Mouse (Mus musculus) megakaryocyte, embryonic 14.5 days (primary cell): ENCODE measurements around the gene Dgkh. TPM values are rescaled to one million over a fixed set of nuclear protein-coding genes. Genes with fewer than 3 reads are reported as not detected.

Source experiments
- H3K27me3 ChIP-seq: replicated peaks from 2 replicates; pipeline ENCODE3; 2012; ENCODE audit warnings: inconsistent platforms
- H3K36me3 ChIP-seq: replicated peaks from 2 replicates; pipeline ENCODE3; 2012; ENCODE audit warnings: low read length, inconsistent platforms, mixed read lengths
- H3K4me1 ChIP-seq: 2 replicates; pipeline ENCODE4 v1.6.1; 2012; ENCODE audit warnings: inconsistent platforms
- H3K4me3 ChIP-seq: replicated peaks from 2 replicates; pipeline ENCODE3; 2012; ENCODE audit warnings: moderate library complexity, mild to moderate bottlenecking, inconsistent platforms
- H3K9me3 ChIP-seq: 2 replicates; pipeline ENCODE4 v1.6.1; 2012; ENCODE audit warnings: inconsistent platforms
- FLI1 ChIP-seq: IDR thresholded peaks from 2 replicates; pipeline ENCODE4 v1.6.1; 2012; ENCODE audit warnings: low read length, inconsistent platforms, mixed read lengths
- GATA1 ChIP-seq: IDR thresholded peaks from 3 replicates; pipeline ENCODE4 v1.6.1; 2012; ENCODE audit warnings: mixed read lengths, low read length, inconsistent platforms, borderline replicate concordance
- polyA plus RNA-seq: library from polyadenylated mRNA; stranded (reverse); fragments of >175 nt; gene quantifications from 2 replicates; pipeline ENCODE4 v1.2.3, GENCODE M21; 2012; ENCODE audit warnings: low replicate concordance; ENCODE audit not compliant: insufficient read depth

Gene Dgkh
- polyA plus RNA-seq, 1 experiment, result 0.01 TPM

DNA sequence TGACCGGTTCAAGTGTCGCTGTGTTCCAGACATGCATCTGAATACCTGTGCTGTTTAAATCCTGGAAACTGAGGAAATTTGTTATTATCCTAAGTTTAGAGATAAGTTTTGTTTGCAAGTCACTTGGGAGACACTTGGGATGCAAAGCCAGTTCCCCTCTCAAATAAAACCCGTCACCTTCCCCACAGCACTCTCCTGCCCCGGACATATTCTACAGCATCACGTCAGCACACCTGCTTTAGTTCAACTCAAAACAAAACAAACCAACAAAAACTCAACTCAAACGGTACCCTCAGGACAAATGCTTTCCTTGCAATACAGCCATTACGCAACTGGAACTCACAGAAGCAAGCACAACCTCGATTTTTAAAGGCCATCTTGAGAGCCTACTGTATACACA, 31.1 kb downstream of the Dgkh start:
- Histone ChIP-seq H3K27me3 (no peaks in the 10 kb centered on the region), H3K9me3 (peaks cover 12% of the 10 kb centered on the region), H3K4me3 (no peak overlapping the region), H3K36me3 (no peaks in the 10 kb centered on the region), H3K4me1 (no peaks in the 10 kb centered on the region)
- TF ChIP-seq FLI1, result no peak
- TF ChIP-seq GATA1, result no peak

DNA sequence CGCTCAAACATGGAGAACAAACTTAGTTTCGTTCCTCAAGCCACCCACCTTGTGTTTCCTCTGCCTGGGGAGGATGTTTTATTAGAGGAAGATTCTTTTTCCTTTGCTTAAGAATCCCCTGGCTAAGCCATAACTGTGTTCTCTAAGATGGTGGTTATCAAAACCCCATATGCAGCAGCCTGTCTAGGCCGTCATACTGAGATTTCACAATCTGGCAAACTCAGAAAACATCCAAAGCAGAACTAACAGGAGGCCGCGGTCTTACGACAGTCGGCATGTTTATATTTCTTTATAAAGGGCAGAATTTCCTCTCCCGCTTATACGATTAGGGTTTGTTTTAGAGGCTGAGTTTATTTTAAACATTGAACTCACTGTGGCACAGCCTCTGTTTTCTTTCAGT, 31.5 kb downstream of the Dgkh start:
- no peak overlapping the region for H3K4me3 ChIP-seq
- no peak for TF ChIP-seq FLI1
- TF ChIP-seq GATA1, result no peak
- peaks cover 12% of the 10 kb centered on the region for H3K9me3 ChIP-seq
- no peaks in the 10 kb centered on the region for H3K27me3 ChIP-seq
- no peaks in the 10 kb centered on the region for H3K4me1 ChIP-seq
- no peaks in the 10 kb centered on the region for H3K36me3 ChIP-seq

- no peaks in the 10 kb centered on the region for H3K4me1 ChIP-seq
- no peaks in the 10 kb centered on the region for H3K36me3 ChIP-seq
- no peak for TF ChIP-seq GATA1
- TF ChIP-seq FLI1, result no peak
- peaks cover 12% of the 10 kb centered on the region for H3K9me3 ChIP-seq
- H3K4me3 ChIP-seq, result no peak overlapping the region
- no peaks in the 10 kb centered on the region for H3K27me3 ChIP-seq
Observed at GRCm38 (mm10) chr14:78699634-78700033, 32.9 kb downstream of the Dgkh start.

DNA sequence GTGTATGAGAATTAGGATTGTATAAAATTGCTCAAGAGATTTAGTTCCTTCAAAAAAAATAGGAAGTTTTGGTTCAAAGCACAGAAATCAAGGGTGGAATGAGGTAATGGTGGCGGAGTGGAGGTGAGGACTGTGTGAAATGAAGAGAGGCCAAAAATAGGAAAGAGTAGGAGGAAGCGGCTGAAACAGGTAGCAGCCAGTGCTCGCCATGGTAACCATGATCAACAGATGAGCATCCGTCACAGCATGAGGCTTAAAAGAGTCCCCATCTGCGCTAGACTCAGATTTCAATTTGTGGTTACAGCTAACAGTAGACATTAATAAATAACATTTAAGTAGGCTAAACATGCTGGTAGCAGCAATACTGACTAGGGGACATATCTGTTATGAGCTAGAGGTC, 33.4 kb downstream of the Dgkh start:
- H3K27me3 ChIP-seq, result no peaks in the 10 kb centered on the region
- no peak for TF ChIP-seq GATA1
- H3K4me3 ChIP-seq, result no peak overlapping the region
- peaks cover 12% of the 10 kb centered on the region for H3K9me3 ChIP-seq
- H3K36me3 ChIP-seq, result no peaks in the 10 kb centered on the region
- H3K4me1 ChIP-seq, result no peaks in the 10 kb centered on the region

DNA sequence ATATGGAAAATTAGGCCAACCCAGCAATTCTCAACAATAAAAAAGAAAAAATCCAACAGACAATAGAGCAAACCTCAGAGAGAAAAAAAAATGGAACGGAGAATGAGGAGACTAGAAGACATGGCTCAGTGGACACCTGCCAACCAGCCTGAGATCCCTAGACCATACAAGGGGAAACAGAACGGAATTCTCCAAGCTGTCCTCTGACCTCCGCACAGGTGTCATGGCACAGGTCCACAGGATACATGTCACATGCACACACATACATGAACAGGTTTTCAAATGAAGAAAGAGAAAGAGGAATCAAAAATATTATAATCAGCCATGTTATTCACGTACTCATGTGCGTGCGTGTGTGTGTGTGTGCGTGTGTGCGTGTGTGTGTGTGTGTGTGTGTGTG, 38.5 kb downstream of the Dgkh start:
- Histone ChIP-seq H3K9me3 (peaks cover 8% of the 10 kb centered on the region), H3K4me1 (peaks cover 6% of the 10 kb centered on the region), H3K36me3 (no peaks in the 10 kb centered on the region), H3K4me3 (no peak overlapping the region), H3K27me3 (no peaks in the 10 kb centered on the region)
- no peak for TF ChIP-seq GATA1
- no peak for TF ChIP-seq FLI1

- no peak for TF ChIP-seq FLI1
- TF ChIP-seq GATA1, result no peak
- Histone ChIP-seq H3K4me1 (peaks cover 6% of the 10 kb centered on the region), H3K4me3 (no peak overlapping the region), H3K9me3 (no peaks in the 10 kb centered on the region), H3K36me3 (no peaks in the 10 kb centered on the region), H3K27me3 (no peaks in the 10 kb centered on the region)
Observed at GRCm38 (mm10) chr14:78692602-78693001, 40.0 kb downstream of the Dgkh start.

- Histone ChIP-seq H3K27me3 (no peaks in the 10 kb centered on the region), H3K36me3 (no peaks in the 10 kb centered on the region), H3K4me3 (peak overlapping the region; percentile 12), H3K9me3 (no peaks in the 10 kb centered on the region), H3K4me1 (peaks cover 6% of the 10 kb centered on the region)
- no peak for TF ChIP-seq GATA1
Observed at GRCm38 (mm10) chr14:78691926-78692487, 40.6 kb downstream of the Dgkh start.

DNA sequence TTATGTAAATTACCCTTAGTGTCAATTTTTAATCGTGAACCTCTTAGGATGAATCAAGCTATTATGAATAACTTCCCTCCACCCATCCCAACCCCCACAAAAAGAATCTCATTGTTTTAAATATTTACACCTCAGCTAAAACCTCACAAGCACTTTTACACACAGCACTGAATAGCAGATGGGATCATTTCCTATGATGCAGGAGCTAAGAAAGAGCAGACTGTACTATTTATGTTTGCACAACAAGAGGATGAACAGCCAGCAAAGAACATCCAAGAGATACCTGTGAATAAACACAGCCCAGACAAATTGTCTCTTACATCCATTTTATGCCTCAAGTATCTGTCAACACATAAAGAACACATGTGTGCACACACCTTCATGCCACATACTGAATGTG, 41.7 kb downstream of the Dgkh start:
- Histone ChIP-seq H3K27me3 (no peaks in the 10 kb centered on the region), H3K4me3 (no peak overlapping the region), H3K4me1 (peaks cover 6% of the 10 kb centered on the region), H3K9me3 (no peaks in the 10 kb centered on the region), H3K36me3 (no peaks in the 10 kb centered on the region)
- no peak for TF ChIP-seq FLI1
- TF ChIP-seq GATA1, result no peak

GRCm38 (mm10) chr14:78690387-78690786, 42.2 kb downstream of the Dgkh start:
- no peak overlapping the region for H3K4me3 ChIP-seq
- no peaks in the 10 kb centered on the region for H3K27me3 ChIP-seq
- TF ChIP-seq FLI1 (no peak), GATA1 (no peak)
- H3K4me1 ChIP-seq, result peaks cover 6% of the 10 kb centered on the region
- H3K36me3 ChIP-seq, result no peaks in the 10 kb centered on the region
- H3K9me3 ChIP-seq, result no peaks in the 10 kb centered on the region

DNA sequence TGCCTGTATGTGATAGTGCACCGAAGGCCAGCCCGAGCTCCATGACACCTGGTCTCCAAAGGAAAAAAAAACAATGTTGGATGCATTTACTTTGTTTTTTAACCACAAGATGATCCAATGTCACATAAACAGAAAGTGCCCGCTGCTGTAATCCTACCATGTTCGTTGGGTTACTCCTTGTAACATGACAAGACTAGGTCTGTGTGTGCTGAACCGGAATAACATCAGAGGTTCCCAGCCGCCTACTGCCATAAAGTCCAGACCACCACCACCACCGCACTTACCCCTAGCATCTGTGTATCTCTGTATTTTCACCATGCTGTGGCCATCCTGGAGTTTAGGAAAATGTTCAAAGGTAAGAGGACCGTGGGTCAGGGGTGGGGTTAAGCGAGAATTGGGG, 42.6 kb downstream of the Dgkh start:
- H3K4me3 ChIP-seq, result no peak overlapping the region
- TF ChIP-seq FLI1, result no peak
- TF ChIP-seq GATA1, result no peak
- no peaks in the 10 kb centered on the region for H3K9me3 ChIP-seq
- peaks cover 6% of the 10 kb centered on the region for H3K4me1 ChIP-seq
- no peaks in the 10 kb centered on the region for H3K27me3 ChIP-seq
- no peaks in the 10 kb centered on the region for H3K36me3 ChIP-seq

DNA sequence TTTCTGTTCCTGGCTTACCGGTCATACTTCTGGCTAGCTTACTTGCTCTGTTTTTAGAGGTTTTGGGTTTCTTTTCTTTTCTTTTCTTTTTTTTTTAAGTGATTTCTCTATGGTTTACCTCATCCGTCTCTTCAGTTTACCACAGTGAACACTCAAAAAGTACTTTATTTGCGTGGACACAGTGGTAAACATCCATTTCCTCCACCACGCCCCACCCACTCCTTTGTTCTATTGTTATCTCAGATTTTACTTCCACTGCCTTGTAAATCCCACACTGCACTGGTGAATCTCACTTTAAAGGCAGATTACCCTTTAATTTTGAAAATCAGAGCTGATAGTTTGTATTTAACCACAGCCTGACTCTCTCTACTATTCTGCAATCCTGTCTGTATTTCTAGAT, 44.9 kb downstream of the Dgkh start:
- Histone ChIP-seq H3K9me3 (no peaks in the 10 kb centered on the region), H3K4me1 (peaks cover 14% of the 10 kb centered on the region), H3K27me3 (no peaks in the 10 kb centered on the region), H3K4me3 (no peak overlapping the region), H3K36me3 (no peaks in the 10 kb centered on the region)
- TF ChIP-seq FLI1, result no peak
- TF ChIP-seq GATA1, result no peak
